Mouse (Mus musculus) megakaryocyte, embryonic 14.5 days (primary cell): ENCODE data around the gene Mycbpap. TPM values are rescaled to one million over a fixed set of nuclear protein-coding genes. Genes with fewer than 3 reads are reported as not detected.

ENCODE experiments used
- H3K27me3 ChIP-seq: replicated peaks from 2 replicates; pipeline ENCODE3; 2012; ENCODE audit warnings: inconsistent platforms
- H3K36me3 ChIP-seq: replicated peaks from 2 replicates; pipeline ENCODE3; 2012; ENCODE audit warnings: low read length, inconsistent platforms, mixed read lengths
- H3K4me1 ChIP-seq: 2 replicates; pipeline ENCODE4 v1.6.1; 2012; ENCODE audit warnings: inconsistent platforms
- H3K4me3 ChIP-seq: replicated peaks from 2 replicates; pipeline ENCODE3; 2012; ENCODE audit warnings: moderate library complexity, mild to moderate bottlenecking, inconsistent platforms
- H3K9me3 ChIP-seq: 2 replicates; pipeline ENCODE4 v1.6.1; 2012; ENCODE audit warnings: inconsistent platforms
- FLI1 ChIP-seq: IDR thresholded peaks from 2 replicates; pipeline ENCODE4 v1.6.1; 2012; ENCODE audit warnings: low read length, inconsistent platforms, mixed read lengths
- GATA1 ChIP-seq: IDR thresholded peaks from 3 replicates; pipeline ENCODE4 v1.6.1; 2012; ENCODE audit warnings: mixed read lengths, low read length, inconsistent platforms, borderline replicate concordance
- polyA plus RNA-seq: library from polyadenylated mRNA; stranded (reverse); fragments of >175 nt; gene quantifications from 2 replicates; pipeline ENCODE4 v1.2.3, GENCODE M21; 2012; ENCODE audit warnings: low replicate concordance; ENCODE audit not compliant: insufficient read depth

Mycbpap gene
- not detected in 2 replicates for polyA plus RNA-seq

DNA sequence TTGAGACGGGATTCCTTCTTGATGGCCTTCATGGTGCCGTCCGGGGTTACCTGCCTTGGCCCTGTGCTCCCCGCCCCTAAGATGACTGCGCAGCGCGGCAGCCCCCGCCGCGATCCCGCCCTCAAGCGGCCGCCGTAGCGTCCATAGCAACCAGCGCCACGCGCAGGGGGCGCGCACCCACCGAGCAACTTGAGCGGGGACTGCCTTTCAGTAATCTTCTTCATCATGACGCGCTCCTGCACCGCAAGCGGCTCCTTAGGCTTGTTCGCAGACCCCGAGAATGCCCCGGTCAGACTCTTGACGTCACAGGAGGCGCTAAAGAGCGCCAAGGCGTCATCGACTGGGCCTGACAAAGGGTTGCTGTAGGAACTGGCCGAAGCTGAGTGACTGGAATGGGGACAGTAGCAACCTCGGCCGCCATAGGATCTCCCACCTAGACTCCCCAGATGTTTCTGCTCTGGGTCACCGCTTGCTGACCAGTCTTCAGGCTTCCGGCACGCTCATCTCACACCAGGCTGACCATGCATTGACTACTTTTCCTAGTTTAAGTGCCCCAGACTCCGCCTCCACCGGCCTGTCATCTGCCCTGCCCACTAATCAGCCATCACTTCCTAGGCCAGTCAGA is at the start of gene Mycbpap:
Gene Mycbpap (minus strand): TSS at position 524 of the 625 bp plus-strand sequence.
- TF ChIP-seq FLI1, result no peak
- TF ChIP-seq GATA1, result no peak
- Histone ChIP-seq H3K36me3 (no peaks in the 10 kb centered on the region), H3K27me3 (peaks cover 66% of the 10 kb centered on the region), H3K4me3 (peak within 1 kb of the TSS; percentile 91), H3K9me3 (no peaks in the 10 kb centered on the region), H3K4me1 (peaks cover 14% of the 10 kb centered on the region)

DNA sequence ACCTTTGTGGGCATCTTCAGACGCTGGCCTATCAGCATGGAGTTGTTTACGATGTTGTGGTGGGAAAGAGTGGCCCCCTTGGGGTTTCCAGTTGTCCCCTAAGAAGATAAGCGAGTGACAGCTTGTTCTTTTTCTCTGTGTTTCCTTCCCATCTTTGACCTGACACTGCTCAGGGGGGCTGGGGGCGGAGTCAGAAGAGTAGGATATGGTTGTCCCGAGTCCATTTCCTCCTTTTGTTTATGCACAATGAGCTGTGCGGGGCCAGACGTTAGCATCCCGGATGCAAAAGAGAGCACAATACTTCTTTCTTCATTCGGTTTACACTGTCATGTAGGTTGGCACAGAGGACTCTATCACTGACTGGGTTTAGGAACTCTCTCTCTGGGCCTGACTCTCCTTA is 49.1 kb upstream of the Mycbpap start:
- H3K27me3 ChIP-seq, result peaks cover 2% of the 10 kb centered on the region
- peak overlapping the region; percentile 38 for H3K4me3 ChIP-seq
- peaks cover 33% of the 10 kb centered on the region for H3K36me3 ChIP-seq
- no peaks in the 10 kb centered on the region for H3K9me3 ChIP-seq
- peaks cover 54% of the 10 kb centered on the region for H3K4me1 ChIP-seq
- TF ChIP-seq GATA1 (no peak), FLI1 (no peak)

DNA sequence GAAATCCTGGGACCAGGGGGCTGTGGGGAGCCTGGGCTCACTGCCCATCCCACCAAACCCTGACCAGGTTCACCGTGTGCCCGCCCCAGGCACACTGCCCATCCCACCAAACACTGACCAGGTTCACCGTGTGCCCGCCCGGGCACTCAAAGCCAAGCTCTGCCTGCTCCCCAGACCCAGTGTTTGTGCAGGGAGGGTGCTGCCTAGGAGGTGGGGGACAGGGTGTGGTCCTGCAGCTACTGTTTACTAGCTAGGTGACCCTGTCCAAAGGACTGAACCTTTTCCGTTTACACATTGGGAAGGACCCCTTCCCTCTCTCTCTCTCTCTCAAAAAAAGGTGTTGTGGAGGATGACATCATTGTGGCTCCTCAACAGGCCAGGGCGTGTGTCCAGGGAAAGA is 45.8 kb upstream of the Mycbpap start:
- Histone ChIP-seq H3K9me3 (no peaks in the 10 kb centered on the region), H3K4me1 (peaks cover 77% of the 10 kb centered on the region), H3K27me3 (peaks cover 12% of the 10 kb centered on the region), H3K4me3 (no peak overlapping the region), H3K36me3 (peaks cover 39% of the 10 kb centered on the region)
- TF ChIP-seq GATA1 (no peak), FLI1 (no peak)

DNA sequence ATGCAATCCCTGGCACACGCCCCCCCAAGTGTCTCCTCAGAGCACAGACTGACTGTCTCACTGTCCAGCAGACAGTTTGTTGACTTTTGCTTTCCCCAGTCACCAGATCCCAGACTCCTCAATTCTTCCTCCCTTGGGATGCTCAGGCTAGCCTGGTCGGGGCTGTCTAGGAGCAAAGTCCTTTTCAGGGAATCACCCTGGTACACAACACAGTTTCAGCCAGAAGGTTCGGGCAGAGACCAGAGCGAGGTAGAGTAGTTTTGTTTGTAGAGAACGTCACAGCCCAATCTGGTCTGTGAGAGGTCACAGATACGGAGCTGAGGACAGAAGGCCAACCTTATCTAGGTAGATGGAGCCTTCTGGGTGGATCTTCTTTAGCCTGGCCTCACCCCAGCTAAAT is 45.0 kb upstream of the Mycbpap start:
- peaks cover 12% of the 10 kb centered on the region for H3K27me3 ChIP-seq
- H3K4me3 ChIP-seq, result no peak overlapping the region
- H3K4me1 ChIP-seq, result peaks cover 70% of the 10 kb centered on the region
- peaks cover 44% of the 10 kb centered on the region for H3K36me3 ChIP-seq
- no peaks in the 10 kb centered on the region for H3K9me3 ChIP-seq
- TF ChIP-seq FLI1 (no peak), GATA1 (no peak)

DNA sequence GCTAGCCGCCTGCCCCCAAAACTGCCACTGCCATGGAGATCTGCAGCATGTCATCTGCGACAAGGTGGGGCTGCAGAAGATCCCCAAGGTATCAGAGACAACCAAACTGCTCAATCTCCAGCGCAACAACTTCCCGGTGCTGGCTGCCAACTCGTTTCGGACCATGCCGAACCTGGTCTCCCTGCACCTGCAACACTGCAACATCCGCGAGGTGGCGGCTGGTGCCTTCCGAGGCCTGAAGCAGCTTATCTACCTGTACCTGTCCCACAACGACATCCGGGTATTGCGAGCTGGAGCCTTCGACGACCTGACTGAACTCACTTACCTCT is 43.6 kb upstream of the Mycbpap start:
- Histone ChIP-seq H3K9me3 (no peaks in the 10 kb centered on the region), H3K4me3 (peak overlapping the region; percentile 90), H3K27me3 (peaks cover 12% of the 10 kb centered on the region), H3K4me1 (peaks cover 59% of the 10 kb centered on the region), H3K36me3 (peaks cover 42% of the 10 kb centered on the region)
- TF ChIP-seq FLI1, result no peak

DNA sequence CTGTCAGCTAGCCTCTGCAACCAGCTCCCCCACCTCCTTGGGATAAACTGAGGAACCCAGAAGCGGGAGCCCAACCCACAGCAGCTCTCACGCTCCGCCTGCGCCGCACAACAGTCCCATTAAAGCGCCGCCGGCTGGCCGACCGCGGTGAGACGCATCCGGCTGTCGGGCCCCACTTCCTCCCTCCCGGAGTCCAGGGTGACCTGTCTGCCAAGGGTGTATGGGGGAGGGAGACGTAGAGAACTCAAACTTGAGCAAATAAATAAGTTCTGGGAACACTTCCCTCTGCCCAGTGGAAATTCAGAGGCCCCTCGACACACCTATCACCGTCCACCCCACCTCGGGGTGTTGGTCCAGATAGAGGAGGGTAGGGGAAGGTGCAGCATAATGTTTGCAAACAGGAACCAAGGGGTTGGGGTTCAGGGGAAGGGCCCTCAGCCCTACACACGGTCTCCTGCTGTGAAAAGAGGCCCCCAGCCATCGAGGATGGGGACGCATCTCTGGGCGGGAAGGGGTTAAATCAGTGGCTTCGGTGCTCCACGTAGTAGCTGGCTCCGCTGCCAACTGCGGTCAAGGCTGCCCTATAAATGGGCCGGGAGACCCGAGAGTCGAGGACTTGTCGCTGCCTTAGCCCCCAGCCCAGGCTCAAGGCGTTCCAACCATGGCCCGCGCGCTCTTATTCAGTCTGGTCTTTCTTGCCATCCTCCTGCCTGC is 43.1 kb upstream of the Mycbpap start, which contains the start of gene Chad:
Gene Chad (plus strand): TSS at position 611 of the 714 bp plus-strand sequence.
- Histone ChIP-seq H3K4me3 (peak within 1 kb of the TSS; percentile 90), H3K4me1 (peaks cover 57% of the 10 kb centered on the region), H3K27me3 (peaks cover 12% of the 10 kb centered on the region), H3K9me3 (no peaks in the 10 kb centered on the region), H3K36me3 (peaks cover 41% of the 10 kb centered on the region)
- TF ChIP-seq FLI1 (no peak; the same call in 1 of the 2 replicates), GATA1 (no peak)

DNA sequence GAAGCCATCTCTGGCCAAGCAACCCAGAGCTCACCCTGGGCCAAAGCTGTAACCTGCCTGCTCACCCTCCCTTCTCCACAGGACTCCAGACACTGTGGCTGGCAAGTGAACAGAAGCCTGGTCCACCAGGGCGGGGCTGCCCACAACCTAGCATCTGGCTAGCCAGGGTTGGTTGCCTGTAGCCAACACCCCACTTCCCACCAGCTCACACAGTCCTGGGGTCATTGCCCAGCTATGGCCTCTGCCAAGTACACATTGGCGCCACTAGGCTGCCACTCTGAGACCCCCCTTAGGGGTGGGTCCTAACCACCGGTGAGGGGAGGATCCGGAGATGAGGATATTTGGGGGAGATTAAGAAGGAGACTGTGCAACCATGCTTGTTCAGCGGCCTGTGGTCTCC is 42.3 kb upstream of the Mycbpap start:
- TF ChIP-seq FLI1 (no peak), GATA1 (no peak)
- H3K4me3 ChIP-seq, result peak overlapping the region; percentile 90

DNA sequence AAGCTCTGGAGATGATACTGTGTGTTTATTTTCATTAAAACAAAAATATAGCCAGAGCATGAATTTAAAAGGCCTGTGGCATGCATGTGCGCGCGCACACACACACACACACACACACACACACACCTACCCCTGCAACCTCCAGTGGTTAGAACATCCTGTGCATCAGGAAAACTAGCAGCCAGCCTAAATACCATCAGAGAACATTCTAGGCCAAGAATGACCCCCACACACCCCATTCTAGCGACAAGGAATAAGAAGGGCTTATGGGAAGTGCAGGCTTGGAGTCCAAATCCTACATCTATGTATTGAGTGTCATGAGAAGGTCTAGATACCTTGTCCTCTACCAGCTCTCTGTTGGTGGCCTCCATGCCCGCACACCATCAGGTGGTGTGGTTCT is 41.8 kb upstream of the Mycbpap start:
- Histone ChIP-seq H3K27me3 (peaks cover 12% of the 10 kb centered on the region), H3K4me3 (peak overlapping the region; percentile 90), H3K9me3 (no peaks in the 10 kb centered on the region), H3K36me3 (peaks cover 40% of the 10 kb centered on the region), H3K4me1 (peaks cover 55% of the 10 kb centered on the region)
- no peak for TF ChIP-seq GATA1
- no peak for TF ChIP-seq FLI1

More for the DNA sequence above, 42.3 kb upstream of the Mycbpap start:
- Histone ChIP-seq H3K27me3 (peaks cover 12% of the 10 kb centered on the region), H3K4me1 (peaks cover 55% of the 10 kb centered on the region), H3K9me3 (no peaks in the 10 kb centered on the region), H3K36me3 (peaks cover 40% of the 10 kb centered on the region)

DNA sequence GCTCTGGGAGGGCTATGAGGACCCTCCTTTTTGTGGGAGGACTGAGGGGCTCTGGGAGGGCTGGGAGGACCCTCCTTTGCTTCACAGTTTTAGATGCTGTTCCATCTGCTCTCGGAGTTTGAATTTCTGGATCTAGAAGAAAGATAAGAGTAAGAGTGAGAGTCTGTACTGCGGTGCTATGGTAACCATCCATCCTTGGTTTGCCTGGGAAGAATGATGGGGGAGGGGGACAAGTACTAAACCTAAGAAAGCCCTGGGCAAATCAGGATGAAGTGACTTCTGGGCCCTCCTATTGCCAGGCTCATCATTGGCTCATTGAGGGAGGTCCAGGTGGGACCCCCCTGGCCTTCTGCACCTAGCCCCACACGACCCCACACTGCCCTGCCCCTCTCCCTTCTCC is 36.7 kb upstream of the Mycbpap start:
- H3K9me3 ChIP-seq, result no peaks in the 10 kb centered on the region
- no peak overlapping the region for H3K4me3 ChIP-seq
- H3K36me3 ChIP-seq, result peaks cover 42% of the 10 kb centered on the region
- TF ChIP-seq GATA1 (no peak), FLI1 (no peak)
- peaks cover 18% of the 10 kb centered on the region for H3K4me1 ChIP-seq
- H3K27me3 ChIP-seq, result no peaks in the 10 kb centered on the region

DNA sequence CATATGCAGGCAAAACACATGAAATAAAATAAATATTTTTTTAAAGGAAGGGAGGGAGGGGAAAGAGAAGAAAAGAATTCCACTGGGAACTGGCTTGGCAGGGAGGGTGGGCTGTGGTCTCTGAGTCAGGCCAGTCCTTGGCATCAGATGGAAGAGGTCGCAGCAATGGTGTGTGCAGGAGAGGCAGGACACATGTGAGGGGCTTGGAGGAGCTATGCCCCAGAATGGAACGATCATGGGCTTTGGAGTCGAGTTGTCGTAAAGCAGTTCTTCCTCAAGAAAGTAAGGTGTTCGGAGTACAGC is 28.9 kb upstream of the Mycbpap start:
- peak overlapping the region; percentile 71 for H3K4me3 ChIP-seq
- TF ChIP-seq FLI1 (no peak), GATA1 (no peak)
- H3K4me1 ChIP-seq, result peaks cover 55% of the 10 kb centered on the region
- peaks cover 7% of the 10 kb centered on the region for H3K9me3 ChIP-seq
- no peaks in the 10 kb centered on the region for H3K27me3 ChIP-seq
- H3K36me3 ChIP-seq, result peaks cover 12% of the 10 kb centered on the region
